Mouse (Mus musculus) splenic B cell, adult 2 months (primary cell): ENCODE measurements around the gene Phlpp1.

Experiments used
- DNase-seq: peaks from one replicate; pipeline ENCODE4 v3.0.0-alpha.2; 2011; ENCODE audit warnings: low read depth, low spot score
- H3K27me3 ChIP-seq: 2 replicates; pipeline ENCODE4 v1.6.1; 2012; ENCODE audit warnings: mild to moderate bottlenecking, low read length, moderate library complexity, mixed read lengths; ENCODE audit not compliant: control insufficient read depth, poor library complexity, insufficient read depth, severe bottlenecking
- H3K36me3 ChIP-seq: 2 replicates; pipeline ENCODE4 v1.6.1; 2012; ENCODE audit warnings: mild to moderate bottlenecking, low read length, moderate library complexity, mixed read lengths; ENCODE audit not compliant: control insufficient read depth, poor library complexity, insufficient read depth, severe bottlenecking

The Phlpp1 gene

DNA sequence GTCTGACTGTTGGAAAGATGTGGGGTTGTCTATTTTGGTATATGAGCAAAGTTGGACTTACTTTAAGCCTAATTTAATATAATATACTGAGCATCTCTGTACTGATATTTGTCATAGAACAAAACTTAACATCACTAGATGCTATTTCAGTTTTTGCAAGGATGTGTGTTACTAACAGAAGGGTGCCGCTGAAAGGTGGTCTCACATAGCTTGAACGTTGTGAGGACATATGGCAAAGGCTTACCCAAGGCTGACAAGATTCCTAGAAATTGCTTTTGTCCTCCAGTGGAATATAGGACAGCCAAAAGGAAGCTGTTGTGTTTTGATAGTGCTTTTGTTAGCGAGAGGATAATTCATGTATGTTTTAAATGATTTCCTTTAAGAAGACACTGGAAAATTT lies 3.8 kb downstream of the Phlpp1 start:
- no peaks in the 10 kb centered on the region; the same call in 1 of the 2 replicates for H3K27me3 ChIP-seq
- no peak for DNase-seq
- H3K36me3 ChIP-seq = no peaks in the 10 kb centered on the region

DNA sequence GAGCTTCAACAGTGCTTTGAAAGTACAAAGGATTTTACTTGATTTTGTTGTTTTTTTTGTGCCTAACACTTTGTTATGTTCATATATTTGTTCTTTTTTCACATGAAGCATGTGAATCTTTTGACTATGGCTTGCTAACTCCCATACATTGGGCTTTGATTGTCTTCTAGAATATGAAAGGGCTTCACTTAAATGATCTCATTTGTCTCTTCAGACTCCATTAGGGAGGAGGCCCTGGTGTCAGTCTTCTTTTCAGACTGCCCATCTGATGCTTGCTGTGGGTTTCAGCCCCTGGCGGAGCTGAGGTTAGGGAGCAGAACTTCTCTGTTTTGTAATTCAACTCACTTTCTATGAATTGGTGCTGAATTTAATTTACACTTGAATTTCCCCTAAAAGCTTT lies 5.2 kb downstream of the Phlpp1 start:
- DNase-seq = peak; percentile 34

DNA sequence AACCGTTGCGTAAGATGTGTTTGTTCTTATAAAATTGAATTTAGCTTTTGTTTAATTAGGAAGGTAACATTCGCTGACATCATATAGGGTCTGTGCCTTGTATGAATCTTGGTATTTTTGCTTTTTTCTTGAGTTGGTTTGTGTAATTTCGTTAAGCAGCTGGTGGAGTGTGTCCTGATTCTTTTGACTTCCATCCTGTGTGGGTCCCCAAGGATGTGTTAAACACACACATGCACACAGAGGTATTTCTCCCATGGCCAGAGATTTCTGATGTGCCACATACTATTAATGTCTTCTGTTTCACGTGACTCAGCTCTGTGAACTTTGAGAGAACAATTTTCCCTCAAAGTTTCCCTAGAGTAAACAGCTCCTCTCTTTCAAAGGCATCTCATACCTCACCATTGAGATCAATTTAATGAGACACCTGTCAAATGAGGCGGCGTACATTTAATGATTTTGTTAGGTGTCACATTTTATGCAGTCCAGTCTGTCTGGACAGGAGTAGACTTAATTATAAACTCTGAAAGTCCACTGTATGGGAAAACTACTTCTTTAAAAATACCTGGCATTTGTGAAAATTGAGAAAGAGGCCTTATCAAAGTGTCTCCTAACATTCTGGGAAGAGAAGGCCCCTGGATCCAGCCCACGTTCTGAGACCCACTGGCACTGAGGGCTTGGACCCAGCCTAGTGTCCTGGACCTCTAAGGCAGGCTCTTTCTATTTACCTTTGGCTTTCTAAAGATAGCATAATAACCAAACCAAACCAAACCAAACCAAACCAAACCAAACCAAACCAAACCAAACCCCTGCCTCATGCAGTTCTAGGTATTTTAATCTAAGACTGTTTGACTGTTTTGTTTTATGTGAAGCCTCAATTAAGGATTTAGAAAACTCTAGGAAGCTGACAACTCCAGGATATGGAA lies 6.6 kb downstream of the Phlpp1 start:
- Histone ChIP-seq H3K36me3 (no peaks in the 10 kb centered on the region), H3K27me3 (no peaks in the 10 kb centered on the region)
- DNase-seq = no peak

More for the DNA sequence above, 5.2 kb downstream of the Phlpp1 start:
- Histone ChIP-seq H3K27me3 (no peaks in the 10 kb centered on the region), H3K36me3 (no peaks in the 10 kb centered on the region)

DNA sequence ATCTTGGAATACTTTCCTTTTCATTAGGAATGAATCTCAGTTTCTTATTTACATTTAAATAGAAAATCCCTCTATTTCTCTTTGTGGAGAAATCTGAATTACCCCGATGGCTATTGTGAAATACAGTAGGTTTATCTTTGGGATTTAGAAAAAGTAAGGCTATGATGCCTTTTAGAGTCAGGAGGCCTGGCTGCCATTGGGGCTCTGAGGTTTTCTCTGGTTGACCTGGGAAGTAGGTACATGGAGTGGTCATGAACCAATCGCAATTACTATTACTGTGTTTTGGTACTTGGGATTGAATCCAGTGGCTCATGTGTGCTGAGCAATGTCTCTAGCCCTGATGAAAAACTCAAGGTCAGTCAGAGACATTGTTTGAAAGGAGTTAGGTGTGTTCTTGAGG lies 12.1 kb downstream of the Phlpp1 start:
- DNase-seq = no peak
- Histone ChIP-seq H3K36me3 (no peaks in the 10 kb centered on the region), H3K27me3 (no peaks in the 10 kb centered on the region)

DNA sequence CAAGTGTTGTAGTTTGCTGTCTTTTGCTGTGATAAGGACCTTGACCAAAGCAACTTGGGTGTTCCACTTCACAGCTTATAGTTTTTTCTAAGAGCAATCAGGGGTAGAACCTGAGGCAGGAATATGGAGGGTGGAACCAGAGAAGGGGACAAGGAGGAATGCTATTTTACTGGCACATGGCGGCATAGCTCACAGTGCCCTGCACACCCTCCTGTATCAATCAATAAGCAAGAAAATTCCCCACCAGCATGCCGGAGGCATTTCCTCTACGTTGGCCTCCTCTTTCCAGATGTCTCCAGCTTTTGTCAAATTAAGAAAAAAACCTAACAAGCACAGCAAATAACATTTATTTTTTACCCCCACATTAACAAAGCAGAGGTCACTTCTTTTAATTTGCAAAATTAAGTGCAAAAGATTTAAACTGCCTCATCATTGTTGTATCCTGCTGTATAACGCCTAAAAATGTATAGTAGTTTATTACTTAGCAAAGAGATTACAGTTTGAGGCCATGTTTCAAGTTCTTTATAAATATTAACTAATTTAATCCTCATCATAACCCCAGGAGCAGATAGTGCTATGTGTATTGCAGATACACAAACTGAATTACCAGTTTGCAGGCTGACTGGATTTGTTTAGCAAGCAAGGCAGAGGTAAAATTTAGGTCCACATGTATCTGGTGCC lies 13.4 kb downstream of the Phlpp1 start:
- H3K27me3 ChIP-seq = no peaks in the 10 kb centered on the region
- no peaks in the 10 kb centered on the region for H3K36me3 ChIP-seq
- no peak for DNase-seq

DNA sequence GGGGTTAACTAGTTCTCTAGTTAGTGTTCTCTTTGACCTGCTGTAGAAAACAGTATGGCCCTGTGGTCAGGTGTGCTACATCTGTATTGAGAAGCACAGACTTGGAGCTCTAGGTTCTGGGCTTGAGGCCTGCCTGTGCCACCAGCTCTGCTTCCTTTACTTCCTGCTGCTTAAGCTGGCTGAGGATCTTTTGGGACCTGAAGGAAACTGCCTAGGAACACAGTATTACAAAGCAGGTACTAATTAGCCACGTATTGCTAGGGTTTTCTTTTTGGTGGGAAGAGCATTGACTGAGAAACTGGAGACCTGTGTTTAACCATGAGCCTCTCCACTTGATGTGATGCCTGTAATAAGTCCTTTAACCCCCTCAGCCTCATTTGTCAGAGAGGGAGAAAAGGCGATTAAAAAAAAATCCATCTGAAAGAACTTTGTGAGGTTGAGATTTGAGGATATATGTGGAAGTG lies 13.9 kb downstream of the Phlpp1 start:
- no peaks in the 10 kb centered on the region for H3K27me3 ChIP-seq
- no peaks in the 10 kb centered on the region for H3K36me3 ChIP-seq
- DNase-seq = no peak

DNA sequence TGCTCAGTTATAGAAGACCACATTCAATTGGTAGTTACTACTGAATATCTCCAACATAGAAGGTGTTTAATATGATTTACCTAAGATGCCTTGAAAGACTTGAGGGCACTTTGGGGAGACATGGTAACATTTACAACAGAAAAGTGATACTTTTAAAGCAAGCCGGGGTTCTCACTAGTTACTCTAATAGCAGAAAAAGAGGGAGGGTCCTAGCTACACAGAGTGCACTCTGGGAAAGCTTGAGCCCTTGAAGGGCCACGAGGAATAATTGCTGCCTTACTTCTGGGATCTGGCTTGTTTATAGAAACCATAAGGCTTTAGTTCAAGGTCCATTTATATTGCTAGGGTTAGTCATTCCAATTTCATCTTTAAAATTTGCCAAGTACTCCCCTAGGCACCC lies 14.5 kb downstream of the Phlpp1 start:
- Histone ChIP-seq H3K27me3 (no peaks in the 10 kb centered on the region), H3K36me3 (no peaks in the 10 kb centered on the region)
- no peak for DNase-seq

DNA sequence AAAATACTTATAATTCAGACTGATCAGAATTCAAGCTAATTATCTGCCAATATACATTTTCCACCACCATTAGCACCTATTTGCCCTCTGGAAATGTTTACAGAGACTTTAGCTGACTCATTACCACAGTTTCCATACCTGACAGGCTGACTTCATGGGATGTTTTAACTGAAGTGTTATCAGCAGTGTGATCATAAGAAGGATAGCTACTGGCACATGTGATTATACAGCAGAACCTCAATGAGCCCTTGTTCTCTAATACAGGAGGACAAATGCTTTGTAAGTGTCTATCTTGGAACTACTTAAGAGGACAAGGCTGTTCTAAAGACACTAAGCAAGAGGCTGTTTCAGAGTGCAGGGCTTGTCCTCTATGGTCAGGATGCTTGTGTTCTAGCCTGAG lies 15.9 kb downstream of the Phlpp1 start:
- no peaks in the 10 kb centered on the region for H3K27me3 ChIP-seq

DNA sequence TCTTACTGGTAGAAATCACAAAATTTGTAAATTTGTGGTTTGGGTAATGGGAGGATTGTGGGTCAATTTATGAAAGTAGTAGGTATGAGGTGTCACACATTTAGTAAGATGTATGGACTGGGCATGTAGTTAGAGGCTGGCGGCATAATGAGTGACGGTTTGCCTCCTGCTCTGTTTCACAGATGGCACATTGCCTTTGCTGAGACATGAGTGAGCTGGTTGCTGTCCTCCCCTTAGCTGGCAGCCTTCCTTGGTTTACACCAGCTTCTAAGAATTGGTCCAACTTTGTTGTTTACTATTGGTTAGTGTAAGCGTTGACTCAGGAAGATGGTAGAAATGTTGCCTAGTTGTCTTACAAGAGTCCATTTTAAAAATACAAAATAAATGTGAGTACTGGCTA lies 17.2 kb downstream of the Phlpp1 start:
- DNase-seq = no peak
- Histone ChIP-seq H3K36me3 (no peaks in the 10 kb centered on the region), H3K27me3 (no peaks in the 10 kb centered on the region)

More for the DNA sequence above, 15.9 kb downstream of the Phlpp1 start:
- DNase-seq = no peak
- no peaks in the 10 kb centered on the region for H3K36me3 ChIP-seq

DNA sequence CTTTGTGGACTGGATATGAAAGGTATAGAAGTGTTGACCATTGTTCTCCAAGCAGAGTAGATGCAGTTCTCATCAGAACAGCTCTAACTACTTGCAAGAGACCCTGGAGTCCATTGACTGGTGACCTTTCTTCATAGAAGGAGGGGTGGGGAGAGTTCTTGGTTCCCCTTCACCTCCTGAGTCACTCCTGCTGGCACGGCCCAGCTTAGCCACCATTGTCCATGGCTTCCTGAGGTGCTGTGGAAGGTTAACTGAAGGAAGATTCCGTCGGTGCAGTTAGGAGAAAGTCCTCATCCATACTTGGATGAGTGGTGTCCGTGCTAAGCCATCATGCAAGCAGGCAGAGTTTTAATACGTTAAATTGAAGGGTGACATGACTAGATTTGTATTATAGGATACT lies 17.8 kb downstream of the Phlpp1 start:
- Histone ChIP-seq H3K27me3 (no peaks in the 10 kb centered on the region), H3K36me3 (no peaks in the 10 kb centered on the region)
- DNase-seq = no peak

DNA sequence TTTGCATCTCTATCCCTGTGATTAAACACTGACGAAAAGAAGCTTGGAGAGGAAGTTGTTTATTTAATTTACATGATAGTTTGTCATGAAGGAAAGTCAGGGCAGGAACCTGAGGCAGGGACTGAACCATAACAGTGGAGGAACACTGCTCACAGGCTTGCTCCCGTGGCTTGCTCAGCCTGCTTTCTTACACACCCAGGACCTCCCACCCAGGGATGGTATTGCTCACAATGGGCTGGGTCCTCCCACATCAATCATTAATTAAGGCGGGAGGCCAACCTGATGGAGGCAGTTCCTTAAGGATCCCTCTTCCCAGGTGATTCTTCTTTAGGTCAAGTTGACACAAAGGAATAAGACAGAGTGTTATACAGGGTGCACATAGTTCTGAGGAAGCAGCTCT lies 19.1 kb downstream of the Phlpp1 start:
- no peaks in the 10 kb centered on the region for H3K27me3 ChIP-seq
- no peaks in the 10 kb centered on the region for H3K36me3 ChIP-seq
- no peak for DNase-seq

DNA sequence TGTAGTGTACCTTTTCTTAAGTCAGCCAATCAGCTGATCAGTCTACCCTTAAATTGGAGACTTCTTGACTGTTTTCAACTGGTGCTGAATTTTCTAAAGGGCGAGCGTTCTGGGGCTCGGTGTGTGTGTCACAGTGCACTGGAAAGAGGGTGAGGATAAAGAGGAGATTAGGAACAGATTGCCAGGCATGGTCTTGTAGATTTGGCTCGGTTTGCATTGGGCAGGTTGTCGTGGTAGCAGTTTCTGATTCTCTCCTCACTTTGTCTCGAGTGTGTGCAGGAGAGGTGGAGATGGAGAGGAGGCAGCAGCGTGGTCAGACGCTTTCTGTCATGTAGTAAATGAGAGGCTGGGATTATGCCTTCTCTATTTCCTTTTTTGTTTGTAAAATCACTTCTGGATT lies 20.3 kb downstream of the Phlpp1 start:
- H3K27me3 ChIP-seq = no peaks in the 10 kb centered on the region
- no peak for DNase-seq

DNA sequence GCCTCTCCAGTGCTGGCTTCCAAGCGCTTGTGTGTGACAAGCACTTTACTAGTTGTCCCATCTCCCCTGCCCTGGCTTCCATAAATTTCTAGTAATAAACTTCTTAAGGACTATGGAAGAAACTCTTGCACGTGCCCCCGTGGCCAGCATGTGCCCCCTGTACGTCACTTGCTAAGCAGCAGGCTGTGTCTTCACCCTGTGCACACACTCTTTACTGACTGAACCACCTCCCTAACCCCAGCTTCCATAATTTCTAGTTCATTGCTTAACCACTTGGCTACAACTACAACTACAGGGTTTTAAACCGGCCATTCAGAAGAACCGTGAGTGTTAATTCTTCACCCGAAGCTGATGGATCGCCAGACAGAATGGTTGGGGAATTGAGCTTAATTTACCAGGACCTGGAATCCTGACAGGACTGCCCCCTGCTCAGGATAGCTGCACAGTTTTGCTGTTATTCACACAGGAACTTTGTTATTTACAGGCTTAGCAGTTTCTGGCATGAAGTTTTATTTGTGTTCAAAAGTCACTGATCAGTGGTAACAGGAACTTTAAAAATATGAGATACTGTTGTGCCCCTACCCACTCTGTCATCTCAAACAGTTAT lies 21.4 kb downstream of the Phlpp1 start:
- no peaks in the 10 kb centered on the region for H3K36me3 ChIP-seq
- no peak for DNase-seq
- no peaks in the 10 kb centered on the region for H3K27me3 ChIP-seq

More for the DNA sequence above, 20.3 kb downstream of the Phlpp1 start:
- no peaks in the 10 kb centered on the region for H3K36me3 ChIP-seq

DNA sequence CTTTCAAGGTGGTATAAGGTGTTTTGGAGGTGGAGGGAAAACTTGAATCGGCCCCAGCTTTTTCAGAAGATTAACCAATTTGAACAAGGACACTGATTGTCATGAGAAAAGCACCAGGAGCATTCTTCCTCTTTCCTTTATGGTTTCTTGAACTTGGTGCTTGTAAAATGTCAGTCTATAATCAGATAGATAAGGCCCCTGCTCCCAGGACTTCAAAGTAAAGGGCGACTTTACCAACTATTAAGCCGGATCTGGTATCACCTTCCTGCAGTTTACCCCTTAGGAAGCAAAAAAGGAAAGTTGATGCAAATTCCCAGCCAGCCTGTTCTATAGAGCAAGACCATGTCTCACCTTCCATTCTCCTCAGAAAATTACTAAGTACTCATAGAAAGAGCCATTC lies 21.9 kb downstream of the Phlpp1 start:
- Histone ChIP-seq H3K36me3 (no peaks in the 10 kb centered on the region), H3K27me3 (no peaks in the 10 kb centered on the region)
- no peak for DNase-seq

DNA sequence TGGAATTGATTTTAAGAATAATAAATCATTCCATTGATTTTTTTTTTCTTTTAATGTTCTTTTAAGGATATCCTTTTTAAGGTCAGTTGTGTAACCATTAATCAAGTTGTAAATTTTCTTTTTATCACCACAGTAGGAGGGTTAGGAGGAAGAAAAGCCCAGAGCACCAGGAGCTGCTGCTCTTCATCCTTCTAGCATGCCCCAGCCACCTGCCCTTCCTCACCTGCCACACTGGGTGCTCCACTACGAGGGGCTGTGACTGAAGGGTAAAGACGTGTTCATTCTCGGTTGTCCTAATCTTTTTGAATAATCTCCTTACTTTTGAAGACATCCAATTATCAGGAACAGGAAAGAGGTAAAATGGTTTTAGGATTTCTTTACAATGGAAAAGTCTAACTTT lies 22.7 kb downstream of the Phlpp1 start:
- DNase-seq = no peak
- H3K36me3 ChIP-seq = no peaks in the 10 kb centered on the region
- H3K27me3 ChIP-seq = no peaks in the 10 kb centered on the region
